Mouse (Mus musculus) liver, embryonic 14 days (tissue): ENCODE data around the gene Slc13a5. TPM values are rescaled to one million over a fixed set of nuclear protein-coding genes. Genes with fewer than 3 reads are reported as not detected.

Experiments used
- polyA plus RNA-seq: library from polyadenylated mRNA; depleted of rRNA; stranded (reverse); fragments of >200 nt; gene quantifications from 2 replicates; pipeline ENCODE4 v1.2.3, GENCODE M21; 2012; rRNA removed

Slc13a5 gene
- polyA plus RNA-seq, result not detected in 2 replicates

DNA sequence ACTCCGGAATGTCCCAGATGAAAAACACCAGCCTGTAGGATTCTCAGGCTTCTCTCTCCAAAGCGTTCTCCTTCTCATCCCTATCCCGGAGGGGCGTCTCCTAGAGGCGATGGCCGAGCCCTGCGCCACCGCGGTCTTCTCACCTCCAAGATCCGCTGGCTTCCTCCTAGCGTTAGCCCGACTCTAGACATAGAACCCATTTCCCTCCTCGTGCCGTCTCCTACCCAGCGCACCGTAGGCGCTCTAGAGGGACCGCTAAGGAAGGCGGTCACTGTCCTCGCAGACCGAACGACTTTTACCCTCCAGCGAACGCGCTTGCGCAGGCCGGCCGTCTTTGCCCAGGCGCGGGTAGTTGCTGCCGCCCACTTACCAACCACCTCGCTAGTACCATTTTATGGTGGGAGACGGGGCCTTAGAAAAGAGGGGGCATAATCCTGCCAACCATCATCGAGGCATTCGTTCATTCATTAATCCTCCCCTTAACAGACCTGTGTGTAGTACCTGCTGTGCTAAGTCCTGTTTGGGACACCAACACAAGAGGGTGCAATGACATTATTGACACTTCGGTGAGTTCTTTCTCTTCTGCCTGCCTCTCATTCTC is at the start of gene Slc13a5:
Slc13a5 (minus strand) TSS at position 263 of the 601 bp plus-strand sequence.

GRCm38 (mm10) chr11:72314151-72314895 is 47.3 kb upstream of the Slc13a5 start, which contains the start of gene Fbxo39:
TSS of gene Fbxo39 (plus strand) at chr11:72314444.

DNA sequence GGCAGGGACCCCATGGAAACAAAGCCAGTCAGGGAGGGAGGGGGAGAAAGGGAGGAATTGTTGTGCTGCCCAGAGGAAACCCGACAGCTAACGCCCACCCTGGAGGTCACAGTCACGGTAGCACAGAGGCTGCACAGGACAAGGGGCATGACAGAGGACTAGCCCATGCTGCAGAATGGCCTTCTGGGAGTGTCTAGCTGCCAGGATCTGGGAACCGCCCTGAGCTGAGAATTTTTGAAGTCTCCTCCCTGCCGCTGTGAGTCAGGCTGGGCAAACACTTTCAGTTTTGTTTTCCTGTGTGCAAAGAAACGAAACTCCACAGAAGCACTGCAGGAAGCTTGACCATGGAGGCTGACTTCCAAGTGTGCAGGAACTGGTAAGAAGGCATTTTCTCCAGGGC is 34.3 kb upstream of the Slc13a5 start, which contains the start of gene Xaf1:
Xaf1 (plus strand) TSS at position 296 of the 400 bp plus-strand sequence.

GRCm38 (mm10) chr11:72215410-72215797 is 51.6 kb downstream of the Slc13a5 start, which contains the start of gene Med31:
TSS of gene Med31 (minus strand) at chr11:72215592.

DNA sequence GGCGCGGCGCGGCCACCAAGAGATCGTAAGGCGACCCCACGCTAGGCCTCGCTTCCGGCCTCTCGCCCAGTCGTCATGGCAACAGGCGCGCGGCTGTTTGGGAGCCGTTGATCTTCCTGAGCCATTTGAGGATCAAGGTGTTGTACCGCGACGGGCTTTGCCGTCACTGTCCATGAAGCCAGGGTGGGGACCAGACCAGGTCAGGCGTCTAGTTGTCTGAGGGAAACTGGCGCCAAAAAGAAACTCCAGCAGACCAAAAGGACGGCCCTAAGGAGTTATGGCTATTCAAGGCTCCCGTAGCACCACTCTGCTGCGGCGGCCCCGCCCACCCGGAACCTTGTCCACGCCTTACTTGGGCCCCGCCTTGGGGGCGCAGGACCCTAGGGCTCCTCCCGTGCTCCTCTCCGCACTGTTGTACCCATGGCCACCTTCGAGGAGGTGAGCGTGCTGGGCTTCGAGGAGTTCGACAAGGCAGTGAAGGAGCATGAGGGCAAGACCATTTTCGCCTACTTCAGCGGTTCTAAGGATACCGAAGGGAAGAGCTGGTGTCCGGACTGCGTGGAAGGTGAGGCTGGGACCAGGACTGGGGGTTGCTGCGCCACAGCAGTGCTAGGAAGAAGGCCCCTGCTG is 59.7 kb downstream of the Slc13a5 start, which contains the start of the genes 4933427D14Rik and Txndc17:
4933427D14Rik (minus strand) TSS at position 256 of the 630 bp plus-strand sequence.
Txndc17 (plus strand) TSS at position 344 of the 630 bp plus-strand sequence.

GRCm38 (mm10) chr11:72206341-72207203 is 60.5 kb downstream of the Slc13a5 start, which contains the start of gene Gm43951:
TSS of gene Gm43951 (minus strand) at chr11:72206840.

Other genes starting within 250 kb of the Slc13a5 start
- gene Aipl1, start 229.7 kb downstream of the Slc13a5 start, polyA plus RNA-seq, result 0.07 and 0.09 TPM in 2 replicates
- gene Pimreg, start 225.2 kb downstream of the Slc13a5 start, polyA plus RNA-seq, result 11.9 and 13.7 TPM in 2 replicates
- gene Pitpnm3, start 131.4 kb downstream of the Slc13a5 start, polyA plus RNA-seq, result 0.03 TPM in 2 replicates
- 0.08 and 0.09 TPM in 2 replicates for gene Gm43951, start 60.4 kb downstream of the Slc13a5 start, polyA plus RNA-seq
- 2.1 and 2.2 TPM in 2 replicates for gene 4933427D14Rik, start 59.8 kb downstream of the Slc13a5 start, polyA plus RNA-seq
- 47.2 and 50.0 TPM in 2 replicates for gene Txndc17, start 59.7 kb downstream of the Slc13a5 start, polyA plus RNA-seq
- 8.2 and 8.4 TPM in 2 replicates for gene Med31, start 51.6 kb downstream of the Slc13a5 start, polyA plus RNA-seq
- gene Xaf1, start 34.4 kb upstream of the Slc13a5 start, polyA plus RNA-seq, result 2.6 and 3.7 TPM in 2 replicates
- gene Fbxo39, start 47.2 kb upstream of the Slc13a5 start, polyA plus RNA-seq, result not detected in 2 replicates
- gene Tekt1, start 95.2 kb upstream of the Slc13a5 start, polyA plus RNA-seq, result 0.01 and 0.05 TPM in 2 replicates
- gene Smtnl2, start 144.5 kb upstream of the Slc13a5 start, polyA plus RNA-seq, result 1.0 and 1.3 TPM in 2 replicates
- gene Ggt6, start 168.3 kb upstream of the Slc13a5 start, polyA plus RNA-seq, result 0.14 and 0.15 TPM in 2 replicates
- gene Mybbp1a, start 174.1 kb upstream of the Slc13a5 start, polyA plus RNA-seq, result 57.0 and 61.2 TPM in 2 replicates
- 7.0 and 10.1 TPM in 2 replicates for gene Spns2, start 222.7 kb upstream of the Slc13a5 start, polyA plus RNA-seq